8 mouse cellular contexts compared by ENCODE assay signal in genomic region chr6:91488496-91489212, GRCm38 (mm10). TPM values are rescaled to one million over a fixed set of nuclear protein-coding genes. Genes with fewer than 3 reads are reported as not detected.
DNase-seq lines count a peak whose midpoint lies in the region; ATAC-seq lines count a peak whose summit lies in the region.

No protein-coding gene starts in this region.

- peak; percentile 23 for DNase-seq in embryo, embryonic 11 days
- no peak for DNase-seq in embryo, embryonic 9.5 days (ENCODE audit: extremely low spot score)
- peak; percentile 1 for DNase-seq in midbrain, embryonic 14.5 days
- peak; percentile 75 for DNase-seq in heart, adult 8-10 months (ENCODE audit: low spot score)
- no peak for DNase-seq in cerebellum, postnatal 14 days
- DNase-seq in layer of hippocampus, postnatal 10 days (ENCODE audit: low spot score in 2 of 2), result no peak

- H3K9ac ChIP-seq in midbrain, embryonic 14.5 days (replicated peaks; ENCODE audit: low read length), result no peak overlapping the region
- H3K9ac ChIP-seq in midbrain, embryonic 15.5 days, result no peak overlapping the region
- no peak overlapping the region for H3K9ac ChIP-seq in lung, embryonic 16.5 days (ENCODE audit: low read length)

- WGBS in midbrain, embryonic 14.5 days, result 88% methylated on average over 9 of the region's 9 CpGs
- WGBS in midbrain, embryonic 15.5 days, result 84% methylated on average over 9 of the region's 9 CpGs
- WGBS in lung, embryonic 16.5 days, result 64% methylated on average over 9 of the region's 9 CpGs

- no peaks in the 10 kb centered on the region for H3K27me3 ChIP-seq in midbrain, embryonic 14.5 days (ENCODE audit: control insufficient read depth, insufficient read depth, low read length)
- H3K27me3 ChIP-seq in midbrain, embryonic 15.5 days (replicated peaks), result no peaks in the 10 kb centered on the region
- no peaks in the 10 kb centered on the region for H3K27me3 ChIP-seq in lung, embryonic 16.5 days (ENCODE audit: control insufficient read depth, insufficient read depth, low read depth, low read length)

- no peak overlapping the region for H3K27ac ChIP-seq in midbrain, embryonic 14.5 days (replicated peaks; ENCODE audit: low read depth, low read length)
- H3K27ac ChIP-seq in midbrain, embryonic 15.5 days, result no peak overlapping the region
- no peak overlapping the region for H3K27ac ChIP-seq in lung, embryonic 16.5 days (ENCODE audit: low read length)

- H3K4me2 ChIP-seq in midbrain, embryonic 14.5 days (ENCODE audit: low read length), result no peak overlapping the region
- H3K4me2 ChIP-seq in midbrain, embryonic 15.5 days, result no peak overlapping the region
- no peak overlapping the region for H3K4me2 ChIP-seq in lung, embryonic 16.5 days (ENCODE audit: low read depth, low read length)

- no peaks in the 10 kb centered on the region for H3K4me1 ChIP-seq in midbrain, embryonic 14.5 days (ENCODE audit: control insufficient read depth, insufficient read depth, low read length)
- no peaks in the 10 kb centered on the region for H3K4me1 ChIP-seq in midbrain, embryonic 15.5 days
- no peaks in the 10 kb centered on the region for H3K4me1 ChIP-seq in lung, embryonic 16.5 days (replicated peaks; ENCODE audit: control insufficient read depth, insufficient read depth, low read length)

- no peak for ATAC-seq in midbrain, embryonic 14.5 days (ENCODE audit: low FRiP score, low TSS enrichment)
- ATAC-seq in midbrain, embryonic 15.5 days (replicated peaks), result no peak
- ATAC-seq in lung, embryonic 16.5 days (ENCODE audit: low read depth), result peak; percentile 57; the same call in 1 of the 2 replicates

- H3K36me3 ChIP-seq in midbrain, embryonic 14.5 days (ENCODE audit: control insufficient read depth, insufficient read depth, low read length), result peaks cover 97% of the 10 kb centered on the region
- H3K36me3 ChIP-seq in midbrain, embryonic 15.5 days (replicated peaks), result peaks cover 62% of the 10 kb centered on the region; the same call in 1 of the 2 replicates
- peaks cover 38% of the 10 kb centered on the region for H3K36me3 ChIP-seq in lung, embryonic 16.5 days (ENCODE audit: control insufficient read depth, insufficient read depth, low read length)

- H3K4me3 ChIP-seq in midbrain, embryonic 14.5 days (replicated peaks; ENCODE audit: low read depth, low read length), result no peak overlapping the region
- H3K4me3 ChIP-seq in midbrain, embryonic 15.5 days, result no peak overlapping the region
- no peak overlapping the region for H3K4me3 ChIP-seq in lung, embryonic 16.5 days (ENCODE audit: low read length)

- H3K9me3 ChIP-seq in midbrain, embryonic 14.5 days (ENCODE audit: control insufficient read depth, low read length), result no peaks in the 10 kb centered on the region
- H3K9me3 ChIP-seq in midbrain, embryonic 15.5 days, result no peaks in the 10 kb centered on the region
- no peaks in the 10 kb centered on the region for H3K9me3 ChIP-seq in lung, embryonic 16.5 days (ENCODE audit: control insufficient read depth, low read length)

RNA-seq across cellular contexts. Expression of gene Tmem43, which starts 15.2 kb away (rescaled TPM):
- 44.3 and 51.8 TPM in 2 replicates for polyA plus RNA-seq in midbrain, embryonic 14.5 days (2014; fragmentation: Nextera tagmentation; extraction: Ambion mirVana)
- 51.6 and 52.0 TPM in 2 replicates for polyA plus RNA-seq in midbrain, embryonic 15.5 days (2015; fragmentation: Nextera tagmentation; extraction: Ambion mirVana)
- total RNA-seq in heart, adult 8-10 months (2022), result 10 to 100 TPM; 22.0 to 29.4 (median 26.1) TPM
- 52.4 and 57.1 TPM in 2 replicates for polyA plus RNA-seq in lung, embryonic 16.5 days (2015; fragmentation: Nextera tagmentation; extraction: Ambion mirVana)
- 10 to 100 TPM; 28.4 to 32.1 TPM for total RNA-seq in layer of hippocampus, postnatal 10 days (2021)

RNA-seq across cellular contexts. Expression of gene Chchd4, which starts 15.3 kb away (rescaled TPM):
- 31.6 and 38.9 TPM in 2 replicates for polyA plus RNA-seq in midbrain, embryonic 14.5 days (2014; fragmentation: Nextera tagmentation; extraction: Ambion mirVana)
- polyA plus RNA-seq in midbrain, embryonic 15.5 days (2015; fragmentation: Nextera tagmentation; extraction: Ambion mirVana), result 39.6 and 40.7 TPM in 2 replicates
- 10 to 100 TPM; 14.5 to 20.5 (median 16.6) TPM for total RNA-seq in heart, adult 8-10 months (2022)
- polyA plus RNA-seq in lung, embryonic 16.5 days (2015; fragmentation: Nextera tagmentation; extraction: Ambion mirVana), result 22.2 and 23.8 TPM in 2 replicates
- total RNA-seq in layer of hippocampus, postnatal 10 days (2021), result 10 to 100 TPM; 21.6 to 21.9 TPM

RNA-seq across cellular contexts. Expression of gene Xpc, which starts 27.0 kb away (rescaled TPM):
- 16.9 and 18.1 TPM in 2 replicates for polyA plus RNA-seq in midbrain, embryonic 14.5 days (2014; fragmentation: Nextera tagmentation; extraction: Ambion mirVana)
- 20.6 and 21.9 TPM in 2 replicates for polyA plus RNA-seq in midbrain, embryonic 15.5 days (2015; fragmentation: Nextera tagmentation; extraction: Ambion mirVana)
- 10 to 100 TPM in 3 of 4 experiments, 1 to 10 TPM in 1; 9.6 to 11.0 (median 10.7) TPM for total RNA-seq in heart, adult 8-10 months (2022)
- polyA plus RNA-seq in lung, embryonic 16.5 days (2015; fragmentation: Nextera tagmentation; extraction: Ambion mirVana), result 17.9 and 18.9 TPM in 2 replicates
- total RNA-seq in layer of hippocampus, postnatal 10 days (2021), result 10 to 100 TPM; 12.6 to 13.7 TPM

RNA-seq across cellular contexts. Expression of gene Lsm3, which starts 27.1 kb away (rescaled TPM):
- polyA plus RNA-seq in midbrain, embryonic 14.5 days (2014; fragmentation: Nextera tagmentation; extraction: Ambion mirVana), result 174 and 187 TPM in 2 replicates
- polyA plus RNA-seq in midbrain, embryonic 15.5 days (2015; fragmentation: Nextera tagmentation; extraction: Ambion mirVana), result 149 and 152 TPM in 2 replicates
- total RNA-seq in heart, adult 8-10 months (2022), result 10 to 100 TPM; 61.4 to 69.1 (median 65.6) TPM
- polyA plus RNA-seq in lung, embryonic 16.5 days (2015; fragmentation: Nextera tagmentation; extraction: Ambion mirVana), result 245 and 255 TPM in 2 replicates
- 10 to 100 TPM; 45.7 to 52.1 TPM for total RNA-seq in layer of hippocampus, postnatal 10 days (2021)

Comparison
In these comparisons a context has a peak if more than half of its experiments do, and no peak if none do; other contexts are left out.
1. DNase-seq: peak in embryo, embryonic 11 days (single experiment), midbrain, embryonic 14.5 days (single experiment) and heart, adult 8-10 months (single experiment); none in embryo, embryonic 9.5 days (single experiment), cerebellum, postnatal 14 days (0 of 2) and layer of hippocampus, postnatal 10 days (0 of 2).